Mouse (Mus musculus) c-Kit-positive CD71-negative TER-119-negative erythroid progenitor cells, embryonic 14.5 days (primary cell): Measurements from ENCODE around the gene Gcnt4.
A peak's percentile ranks its signal among the peaks of the same experiment; 100 is the strongest.
"Not testable (repeated sequence)": the region's sequence is repeated elsewhere in the genome, so short reads cannot be mapped to it uniquely, and the experiment has no call there.

ENCODE experiments used
- DNase-seq: peaks from one replicate; pipeline ENCODE4 v3.0.0-alpha.2; 2013; ENCODE audit warnings: low read depth

Gcnt4 gene

DNA sequence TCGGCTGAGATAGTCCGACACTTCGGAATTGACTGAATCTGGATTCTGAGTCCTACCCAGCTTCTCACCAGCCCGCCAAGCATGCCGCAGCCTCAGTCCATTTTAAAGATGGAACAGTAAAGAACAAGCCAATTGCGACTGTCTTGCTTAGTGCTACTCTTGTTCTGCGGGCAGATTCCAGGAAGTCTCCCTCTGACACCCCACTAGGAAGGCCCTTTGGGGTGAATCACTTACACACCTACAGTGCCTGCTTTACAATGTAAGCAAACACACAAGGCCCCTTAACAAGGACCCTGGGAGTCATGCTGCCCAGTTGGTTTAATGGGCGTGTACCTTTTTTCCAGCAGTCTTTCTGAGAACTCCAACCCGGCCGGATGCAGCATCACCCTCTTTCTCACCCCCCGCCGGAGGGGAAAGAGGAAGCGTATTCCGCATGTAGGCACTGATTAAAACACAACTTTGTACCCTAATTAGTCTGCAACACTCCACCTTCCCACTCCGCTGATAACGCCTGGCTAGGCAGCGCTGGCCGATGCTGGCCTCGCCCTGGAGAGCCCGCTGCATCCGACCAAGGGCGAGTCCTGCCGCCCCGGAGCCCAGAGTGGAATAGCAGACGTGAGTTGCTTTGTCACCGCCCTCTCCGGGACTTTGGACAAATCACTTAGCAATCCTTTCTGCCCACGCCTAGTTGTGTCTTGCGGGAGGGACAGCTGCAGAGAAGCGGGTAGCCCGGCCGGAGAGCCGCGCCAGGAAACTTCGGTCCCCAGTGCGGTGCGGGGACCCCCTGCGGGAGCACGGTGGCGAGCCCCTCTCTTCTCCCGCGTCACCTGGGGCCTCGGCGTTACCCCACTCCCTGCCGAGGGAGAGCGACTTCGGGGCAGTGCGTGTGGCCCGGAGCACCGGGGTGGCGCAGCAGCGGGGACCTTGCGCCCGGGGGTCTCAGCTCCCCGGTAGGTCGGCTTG lies at the start of gene Gcnt4:
Gene Gcnt4, plus strand, starts transcription at position 691 of the 963 bp plus-strand sequence.
- peak; percentile 36 for DNase-seq

GRCm38 (mm10) chr13:96878220-96879057 lies 46.0 kb upstream of the Gcnt4 start:
- no peak for DNase-seq

DNA sequence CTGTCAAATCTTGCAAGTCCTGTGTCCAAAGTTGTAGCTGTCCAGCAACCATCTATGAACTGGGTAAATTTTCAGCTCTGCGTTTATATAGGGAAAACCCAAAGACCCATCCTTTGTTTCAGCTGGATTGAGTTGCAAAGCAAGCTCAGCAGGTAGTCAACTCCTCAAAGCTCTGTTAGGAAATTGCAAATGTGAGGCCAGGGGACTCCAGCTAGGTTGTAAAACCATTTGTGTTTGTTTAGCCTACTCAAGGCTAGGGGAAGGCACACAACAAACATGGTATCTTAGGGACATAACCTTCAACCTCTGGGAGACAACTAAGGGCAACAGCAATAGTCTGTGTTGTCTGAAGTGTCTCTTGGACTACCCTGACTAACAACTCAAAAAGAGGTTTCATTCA lies 40.0 kb upstream of the Gcnt4 start:
- no peak for DNase-seq

DNA sequence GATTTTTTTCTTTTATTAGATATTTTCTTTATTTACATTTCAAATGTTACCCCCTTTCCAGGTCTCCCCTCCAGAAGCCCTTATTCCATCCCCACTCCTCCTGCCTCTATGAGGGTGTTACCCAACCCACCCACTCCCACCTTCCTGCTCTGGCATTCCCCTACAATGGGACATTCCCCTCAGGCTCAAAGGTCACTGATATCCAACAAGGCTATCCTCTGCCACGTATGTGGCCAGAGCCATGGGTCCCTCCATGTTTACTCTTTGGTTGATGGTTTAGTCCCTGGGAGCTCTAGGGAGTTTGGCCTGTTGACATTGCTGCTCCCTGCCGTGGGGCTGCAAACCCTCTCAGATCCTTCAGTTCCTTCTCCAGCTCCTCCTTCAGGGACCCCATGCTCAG lies 34.5 kb upstream of the Gcnt4 start:
- DNase-seq, result no peak

DNA sequence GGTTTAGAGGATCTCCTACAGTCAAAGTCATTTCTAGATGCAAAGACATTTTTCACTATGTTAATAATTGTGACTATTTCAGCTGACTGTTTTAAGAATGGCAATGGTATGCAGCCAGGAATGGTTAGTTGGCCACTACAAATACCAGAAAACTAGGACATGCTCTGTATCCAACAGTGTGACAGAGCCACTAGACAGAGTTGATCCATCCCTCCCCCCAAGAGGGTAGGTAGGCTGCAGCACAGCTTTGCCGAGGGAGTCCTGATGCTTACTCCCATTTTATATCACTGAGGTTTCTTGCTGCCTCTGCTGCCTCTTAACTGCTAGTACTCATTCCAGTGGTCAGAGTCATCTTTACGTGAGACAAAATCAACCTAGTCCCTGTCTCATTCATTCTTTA lies 29.3 kb upstream of the Gcnt4 start:
- DNase-seq, result no peak

DNA sequence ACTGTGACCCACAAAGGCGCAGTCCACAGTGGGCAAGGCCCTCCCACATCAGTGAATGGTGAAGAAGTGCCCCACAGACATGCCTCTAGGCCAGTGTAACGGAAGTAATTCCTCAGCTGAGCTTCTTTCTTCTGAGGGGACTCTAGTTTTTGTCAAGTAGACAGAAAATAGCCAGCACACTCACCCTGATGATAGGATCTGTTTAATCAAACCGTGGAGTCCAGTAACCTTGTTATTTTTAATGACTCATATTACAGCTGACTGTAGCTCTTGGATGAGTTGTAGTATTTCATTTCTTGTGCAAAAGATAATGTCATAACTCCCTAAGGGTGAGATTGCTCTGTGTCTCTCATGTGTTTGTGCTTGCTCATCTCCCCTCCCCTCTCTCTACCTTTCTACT lies 17.8 kb upstream of the Gcnt4 start:
- no peak for DNase-seq

GRCm38 (mm10) chr13:96911202-96911601 lies 13.3 kb upstream of the Gcnt4 start:
- DNase-seq, result no peak

GRCm38 (mm10) chr13:96923134-96923533 lies 1.4 kb upstream of the Gcnt4 start:
- DNase-seq, result not testable (repeated sequence)

- DNase-seq, result no peak
These were observed 676 bp downstream of the Gcnt4 start for GRCm38 (mm10) chr13:96924985-96925745.

- DNase-seq, result no peak
These were observed 1.7 kb downstream of the Gcnt4 start for GRCm38 (mm10) chr13:96925991-96926725.

DNA sequence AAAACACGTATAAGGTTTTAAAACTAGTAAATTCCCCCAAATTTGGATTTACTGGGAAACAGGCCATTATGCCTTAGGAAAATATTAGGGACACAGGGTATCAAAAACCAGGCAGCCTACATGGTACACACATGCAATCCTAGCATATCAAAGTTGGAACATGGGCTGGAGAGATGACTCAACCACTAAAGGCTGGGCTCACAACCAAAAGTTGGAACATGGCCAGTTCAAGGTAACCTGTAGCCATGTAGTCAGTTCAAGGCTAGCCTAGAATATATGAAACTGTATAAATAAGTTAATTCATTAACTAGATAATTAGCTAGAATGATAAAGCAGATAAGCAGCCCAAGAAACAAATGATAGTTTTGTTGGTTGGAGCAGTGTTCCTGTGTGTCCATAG lies 3.3 kb downstream of the Gcnt4 start:
- DNase-seq, result no peak

- no peak for DNase-seq
These were observed 4.0 kb downstream of the Gcnt4 start for GRCm38 (mm10) chr13:96928432-96929039.

- no peak for DNase-seq
These were observed 8.3 kb downstream of the Gcnt4 start for GRCm38 (mm10) chr13:96932745-96933144.

GRCm38 (mm10) chr13:96933367-96933766 lies 8.9 kb downstream of the Gcnt4 start:
- no peak for DNase-seq

DNA sequence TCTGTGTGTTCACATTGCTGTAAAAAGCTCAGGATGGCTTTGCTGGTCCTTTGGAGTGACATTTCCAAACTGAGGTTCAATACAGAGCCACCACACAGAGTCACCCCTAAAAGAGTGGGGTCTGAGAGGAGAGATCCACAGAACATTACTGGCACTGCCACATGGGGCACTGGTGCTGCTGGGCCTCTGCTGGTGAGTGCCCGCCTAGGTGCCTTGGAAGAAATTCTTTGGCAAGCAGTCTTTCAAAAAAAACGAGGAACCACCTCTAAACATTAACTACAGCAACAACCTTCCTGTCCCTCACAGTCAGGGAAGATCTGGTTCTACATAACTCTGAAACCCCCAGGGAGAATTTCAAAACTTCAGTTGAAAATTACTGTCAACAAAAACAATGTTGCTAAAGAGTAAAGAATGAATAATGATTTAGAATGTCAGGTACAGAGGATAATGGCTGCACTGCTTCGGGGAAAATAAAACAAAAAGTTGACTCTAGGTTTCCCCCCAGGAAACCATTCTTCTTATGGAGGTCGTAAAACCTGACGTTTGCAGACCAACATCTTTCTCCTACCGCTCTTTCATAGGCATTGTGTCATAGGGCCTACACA lies 11.8 kb downstream of the Gcnt4 start:
- DNase-seq, result no peak

DNA sequence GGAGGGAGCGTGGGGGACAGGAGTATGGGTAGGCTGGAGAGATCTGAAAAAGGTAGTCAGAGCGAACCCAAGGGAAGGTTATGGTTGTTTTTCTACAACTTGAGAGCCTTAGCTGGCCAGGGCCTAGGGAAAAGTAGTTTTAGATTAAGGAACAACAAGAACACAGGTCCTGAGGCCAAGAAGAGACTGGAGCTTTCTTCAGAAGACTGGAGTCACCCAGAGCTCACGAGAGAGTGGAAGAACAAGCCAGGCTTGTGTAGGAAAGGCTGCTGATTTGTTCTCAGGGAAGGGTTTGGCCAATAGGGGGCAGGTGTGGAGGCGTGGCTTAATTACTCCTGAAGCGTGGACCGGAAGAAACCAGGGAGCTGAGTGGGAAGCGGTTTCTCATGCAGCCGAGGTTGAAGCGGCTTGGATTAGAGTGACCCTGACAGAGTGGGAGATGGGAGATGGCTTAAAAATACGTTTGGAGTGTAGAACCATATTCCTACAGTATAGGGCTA lies 12.6 kb downstream of the Gcnt4 start:
- no peak for DNase-seq

DNA sequence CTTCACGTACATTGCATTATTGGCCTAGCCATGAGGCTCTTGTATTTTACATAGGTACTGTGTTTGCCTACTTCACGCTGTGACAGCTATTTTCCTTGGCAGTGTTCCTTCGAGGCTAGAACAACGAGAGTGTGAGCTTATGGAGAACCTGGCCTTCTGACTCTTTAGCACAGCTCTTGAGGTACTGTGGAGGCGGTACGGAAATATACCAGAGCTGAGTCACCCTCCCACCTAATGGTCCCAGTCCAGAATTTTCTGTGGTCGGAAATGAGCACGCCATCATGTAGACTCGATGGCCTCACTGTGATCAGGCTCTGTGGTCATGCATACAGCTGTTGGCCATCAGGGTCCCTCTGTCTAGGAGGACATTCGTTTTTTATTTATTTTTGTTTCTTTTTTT lies 15.2 kb downstream of the Gcnt4 start:
- no peak for DNase-seq

- DNase-seq, result not testable (repeated sequence)
These were observed 17.0 kb downstream of the Gcnt4 start for GRCm38 (mm10) chr13:96941481-96941880.

DNA sequence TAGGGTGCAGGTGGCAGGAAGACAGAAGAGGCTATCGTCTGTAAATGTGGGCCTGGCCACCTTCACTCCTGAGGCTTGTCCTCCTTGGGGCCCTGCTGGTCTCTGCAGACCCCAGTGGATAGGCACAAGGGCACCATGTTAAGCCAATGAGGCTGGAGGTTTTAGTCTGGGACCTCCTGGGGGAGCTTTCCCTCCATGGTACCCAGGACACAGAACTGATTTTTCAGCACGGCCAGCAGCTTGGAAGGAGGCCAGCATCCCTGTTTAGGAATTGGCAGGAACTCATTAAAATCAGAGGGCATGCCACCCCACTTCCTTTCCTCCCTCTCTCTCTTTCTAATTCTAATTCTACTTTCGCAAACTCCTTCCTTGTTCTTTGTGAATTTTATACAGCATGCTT lies 19.1 kb downstream of the Gcnt4 start:
- DNase-seq, result no peak

DNA sequence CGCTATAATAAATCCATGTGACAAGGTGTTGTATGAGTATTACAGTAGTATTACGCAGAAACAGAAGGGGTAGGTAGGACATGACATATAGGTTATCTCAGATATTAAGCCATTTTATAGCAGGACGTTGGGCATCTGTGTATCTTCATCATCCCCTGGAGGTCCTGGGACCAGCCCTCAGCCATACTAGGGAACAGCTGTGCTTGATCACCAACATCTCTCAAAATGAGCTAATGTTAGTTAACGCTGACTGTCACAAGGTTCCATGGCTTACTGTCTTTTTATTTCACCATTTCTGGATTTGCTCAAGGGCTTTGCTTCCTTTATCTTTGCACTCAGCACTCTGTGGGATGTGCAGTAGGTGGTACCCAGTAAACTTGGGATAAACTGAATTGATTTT lies 21.3 kb downstream of the Gcnt4 start:
- DNase-seq, result no peak
